Mouse (Mus musculus): ENCODE data around the gene Lifr.

Gene Lifr

DNA sequence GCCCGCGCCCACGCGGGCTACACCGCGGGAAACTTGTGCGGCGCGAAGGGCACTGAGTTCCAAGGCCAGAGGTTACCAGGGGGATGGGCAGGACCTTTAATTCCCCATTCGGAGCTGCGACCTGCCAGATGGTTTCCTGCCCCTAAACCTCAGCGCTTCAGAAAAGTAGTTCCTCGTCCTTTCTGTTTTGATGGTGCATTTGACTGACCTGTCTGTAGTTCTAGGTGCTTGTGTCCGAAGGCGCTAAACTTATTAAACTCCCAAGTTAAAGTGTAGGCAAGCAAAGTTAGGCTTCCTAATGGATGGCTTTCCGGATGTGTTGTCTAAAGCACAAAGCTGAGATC lies 39.5 kb downstream of the Lifr start:
- no peak for DNase-seq

DNA sequence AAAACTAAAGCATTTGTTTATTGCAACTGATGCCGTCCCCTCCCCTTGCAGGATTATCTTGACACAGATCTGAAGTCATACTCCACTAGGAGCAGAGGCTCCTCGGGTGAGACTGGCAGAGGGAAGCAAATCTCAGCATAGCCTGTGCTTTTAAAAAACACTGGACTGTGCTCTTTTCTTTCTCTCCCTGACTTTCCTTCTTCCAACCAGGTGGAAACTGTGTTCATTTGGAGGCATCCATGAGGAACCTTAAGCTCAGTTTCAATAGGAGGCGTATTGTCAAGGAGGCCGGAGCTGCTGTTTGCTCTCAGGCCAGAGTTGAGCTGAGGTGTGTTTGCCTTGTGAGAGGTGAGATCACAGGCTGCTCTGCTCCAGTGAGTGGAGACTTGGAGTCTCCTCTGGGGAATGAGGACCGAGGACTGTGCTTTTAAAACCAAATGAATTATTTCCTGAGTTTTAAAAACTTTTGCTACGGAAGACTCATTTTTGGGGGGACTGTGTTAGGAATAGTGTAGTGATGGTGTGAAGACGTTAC lies 40.3 kb downstream of the Lifr start:
- peak; percentile 31 for DNase-seq

GRCm38 (mm10) chr15:7132741-7133140 lies 42.3 kb downstream of the Lifr start:
- DNase-seq: peak; percentile 16

GRCm38 (mm10) chr15:7134454-7135052 lies 44.1 kb downstream of the Lifr start:
- DNase-seq: peak; percentile 74

- DNase-seq: no peak
Measured at GRCm38 (mm10) chr15:7135982-7136562, 45.7 kb downstream of the Lifr start.

DNA sequence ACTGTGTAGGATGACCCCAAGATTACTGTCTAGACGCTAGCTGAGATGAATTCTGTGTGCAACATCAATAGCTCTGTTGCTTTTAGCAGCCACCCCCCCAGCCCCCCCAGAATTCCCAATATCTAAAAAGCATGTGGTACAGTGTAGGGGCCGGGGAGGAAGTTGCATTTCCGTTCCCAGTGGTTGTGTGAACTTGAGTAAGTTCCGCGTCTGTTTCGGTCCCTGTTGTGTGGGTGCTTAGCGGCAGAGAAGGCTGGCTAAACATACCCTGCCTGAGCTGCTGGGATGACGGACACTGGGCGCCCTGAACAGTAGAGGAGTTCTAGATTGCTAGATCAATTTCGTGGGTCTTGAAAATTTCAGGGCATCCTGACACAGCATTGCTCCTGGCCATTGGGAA lies 46.5 kb downstream of the Lifr start:
- DNase-seq: no peak

DNA sequence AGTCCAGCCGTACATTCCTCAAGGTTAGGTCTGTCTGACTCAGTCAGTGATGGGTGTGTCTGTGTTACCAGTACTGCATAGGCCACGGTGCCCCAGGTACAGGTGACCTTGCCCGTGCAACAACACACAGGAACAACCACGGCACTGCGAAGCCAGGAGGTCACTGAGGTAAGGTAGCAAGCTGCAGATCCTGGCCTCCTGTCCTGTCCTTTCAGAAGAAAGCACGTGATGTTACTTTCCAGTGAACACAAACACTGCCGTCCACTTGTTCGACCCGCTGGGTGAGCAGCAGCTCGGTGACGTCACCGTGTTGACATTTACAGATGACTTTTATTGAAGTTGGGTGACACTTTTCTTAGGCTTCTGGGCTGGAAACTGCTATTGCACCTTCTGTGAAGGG lies 47.2 kb downstream of the Lifr start:
- no peak for DNase-seq

- no peak for DNase-seq
Measured at GRCm38 (mm10) chr15:7138471-7138870, 48.1 kb downstream of the Lifr start.

DNA sequence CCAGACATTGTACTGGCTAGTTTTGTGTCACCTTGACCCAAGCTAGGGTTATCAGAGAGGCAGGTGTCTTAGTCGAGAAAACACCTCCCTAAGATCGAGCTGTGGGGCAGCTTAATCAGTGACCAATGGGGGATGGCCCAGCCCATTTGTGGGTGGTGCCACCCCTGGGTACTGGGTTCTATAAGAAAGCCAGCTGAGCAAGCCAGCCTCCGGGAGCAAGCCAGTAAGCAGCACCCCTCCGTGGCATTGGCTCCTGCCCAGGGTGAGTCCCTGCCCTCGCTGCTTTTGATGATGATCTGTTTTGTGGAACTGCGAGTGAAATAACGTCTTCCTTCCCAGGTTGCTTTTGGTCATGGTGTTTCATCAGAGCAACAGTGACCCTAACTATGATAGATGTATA lies 49.9 kb downstream of the Lifr start:
- DNase-seq: no peak

GRCm38 (mm10) chr15:7141246-7141645 lies 50.8 kb downstream of the Lifr start:
- DNase-seq: no peak

DNA sequence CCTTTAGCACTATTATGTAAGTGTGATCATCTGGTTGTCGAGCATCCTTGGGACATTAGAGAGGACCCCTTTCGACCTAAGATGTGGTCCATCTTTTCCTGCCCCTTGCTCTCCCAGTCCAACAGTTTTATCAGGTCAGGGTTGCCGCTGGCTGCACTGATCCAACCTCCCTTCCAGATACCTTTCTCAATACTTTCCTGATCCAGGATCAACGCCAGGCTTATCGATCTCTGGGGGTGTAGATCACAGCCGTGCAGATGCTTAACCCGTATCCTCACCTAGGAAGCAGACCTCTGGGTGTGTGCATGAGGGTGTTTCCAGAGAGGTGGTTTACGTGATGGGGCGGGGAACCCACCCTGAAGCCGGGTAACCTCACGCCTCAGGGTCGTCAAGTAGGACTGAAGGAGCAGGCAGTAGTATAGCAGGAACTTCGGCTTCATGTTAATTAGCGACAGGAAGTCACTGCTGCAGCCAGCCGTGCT lies 53.3 kb downstream of the Lifr start:
- DNase-seq: no peak

- no peak for DNase-seq
Measured at GRCm38 (mm10) chr15:7144542-7144941, 54.1 kb downstream of the Lifr start.

DNA sequence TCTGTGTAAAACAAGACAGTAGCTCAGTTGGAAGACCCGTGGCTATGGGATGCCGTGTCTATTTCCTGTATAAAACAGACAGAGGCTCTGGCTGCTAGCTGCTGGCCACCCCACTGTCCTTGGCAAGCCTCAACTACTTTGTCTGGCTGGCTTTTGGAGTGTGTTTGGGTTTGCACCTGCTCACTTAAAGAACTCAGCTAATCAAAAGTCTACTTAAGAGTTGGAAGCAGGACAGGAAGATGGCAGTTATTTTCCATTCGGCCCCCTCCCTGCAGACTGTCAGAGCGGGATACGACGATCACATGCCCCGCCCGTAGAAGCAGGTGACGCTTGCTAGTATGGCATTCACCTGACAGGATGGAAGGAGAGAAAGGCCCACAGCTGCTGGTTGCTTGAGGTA lies 54.5 kb downstream of the Lifr start:
- DNase-seq: no peak

- no peak for DNase-seq
Measured at GRCm38 (mm10) chr15:7145555-7145954, 55.1 kb downstream of the Lifr start.

GRCm38 (mm10) chr15:7146529-7146928 lies 56.1 kb downstream of the Lifr start:
- no peak for DNase-seq

DNA sequence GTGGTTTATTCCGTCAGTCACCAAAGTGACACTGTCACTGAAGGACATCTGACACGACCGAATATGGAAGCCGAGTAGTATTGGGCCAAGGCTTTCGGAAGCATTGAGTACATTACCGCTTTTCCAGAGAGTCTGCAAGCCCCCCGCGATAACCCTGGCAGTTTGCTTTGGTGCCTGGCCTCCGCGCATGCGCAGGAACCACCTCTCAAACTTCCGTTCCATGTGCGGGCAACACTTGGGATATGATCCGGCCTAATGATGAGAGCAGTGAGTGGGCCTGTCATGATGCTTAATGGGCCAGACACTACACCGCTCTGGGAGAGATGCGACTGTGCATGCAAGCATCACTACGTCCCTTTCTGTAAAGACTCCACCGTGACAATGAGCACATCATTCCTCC lies 59.4 kb downstream of the Lifr start:
- DNase-seq: no peak

GRCm38 (mm10) chr15:7150591-7150990 lies 60.2 kb downstream of the Lifr start:
- DNase-seq: no peak

DNA sequence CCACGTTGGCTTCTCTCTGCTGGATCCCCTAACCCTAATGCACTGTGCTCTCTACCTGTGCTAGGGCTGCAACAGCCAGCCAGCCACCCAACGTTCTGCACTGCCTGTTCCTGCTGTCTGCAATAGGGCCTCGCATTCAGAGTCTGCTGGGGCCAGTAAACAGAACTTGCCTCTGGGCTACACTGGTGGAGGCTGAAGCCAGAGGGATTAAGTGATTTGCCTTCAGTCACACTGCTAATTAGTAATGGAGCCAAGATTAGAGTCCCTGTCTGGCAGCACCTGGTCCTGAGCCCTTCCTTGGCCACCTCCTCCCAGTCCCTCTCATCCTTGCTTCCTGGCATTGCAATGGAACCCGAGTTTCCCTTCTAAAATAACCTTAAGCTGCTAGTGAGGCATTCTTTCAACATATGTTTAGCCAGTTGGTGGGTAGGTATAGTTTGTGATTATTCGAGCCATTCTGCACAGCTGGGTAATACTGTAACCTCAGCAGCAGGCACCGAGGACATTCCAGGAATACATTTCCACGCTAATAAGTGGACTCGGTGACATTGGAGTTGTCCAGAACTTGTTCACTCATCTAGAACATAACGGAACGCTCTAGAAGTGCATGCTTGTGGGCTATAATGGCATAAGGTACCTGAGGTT lies 61.8 kb downstream of the Lifr start:
- peak; percentile 62 for DNase-seq

- DNase-seq: peak; percentile 32
Measured at GRCm38 (mm10) chr15:7154010-7154736, 63.8 kb downstream of the Lifr start.

- peak; percentile 61 for DNase-seq
Measured at GRCm38 (mm10) chr15:7154737-7155090, 64.3 kb downstream of the Lifr start.

- no peak for DNase-seq
Measured at GRCm38 (mm10) chr15:7157658-7158057, 67.2 kb downstream of the Lifr start.

DNA sequence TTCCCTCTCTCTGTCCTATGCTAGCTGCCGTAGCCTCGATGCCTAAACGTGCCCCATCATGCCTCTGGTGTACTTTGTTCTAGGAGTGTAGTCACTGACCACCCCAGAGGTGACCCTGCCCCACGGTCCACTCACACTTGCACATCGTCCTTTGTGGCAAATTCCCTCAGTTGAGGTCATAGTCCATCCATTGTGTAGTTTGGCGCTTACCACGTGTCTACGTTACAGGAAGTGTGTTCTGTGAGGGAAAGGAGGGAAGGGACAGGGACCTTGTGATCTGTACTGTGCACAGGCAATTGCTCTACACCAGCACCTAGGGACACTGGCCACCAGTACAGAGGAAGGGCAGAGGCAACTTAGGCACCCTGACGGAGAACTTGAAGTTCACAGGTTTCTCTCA lies 69.5 kb downstream of the Lifr start:
- no peak for DNase-seq

GRCm38 (mm10) chr15:7160321-7160720 lies 69.9 kb downstream of the Lifr start:
- DNase-seq: no peak

DNA sequence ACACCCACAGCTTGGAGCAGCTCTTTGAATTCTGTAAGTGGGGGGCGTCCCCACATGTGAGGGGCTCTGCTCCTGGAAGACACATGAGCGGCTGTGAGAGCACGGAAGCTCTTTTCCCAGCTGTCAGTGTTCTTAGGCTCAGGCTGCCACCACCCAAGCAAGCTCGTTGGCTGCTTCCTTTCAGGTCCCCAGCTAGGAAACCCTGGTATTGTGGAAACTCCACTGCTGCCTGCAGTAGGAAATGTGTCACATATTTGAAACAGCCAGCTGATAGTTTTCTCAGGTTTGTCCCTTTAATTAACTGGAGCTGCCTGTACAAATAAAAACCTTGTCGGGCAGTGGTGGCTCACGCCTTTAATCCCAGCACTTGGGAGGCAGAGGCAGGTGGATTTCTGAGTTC lies 73.4 kb downstream of the Lifr start:
- DNase-seq: no peak
